Mouse (Mus musculus) gonadal fat pad, adult 2 months (tissue): ENCODE measurements at regions not wholly inside any gene's neighbourhood (a gene's known extent, or its start where the extent isn't known, plus 50 kb on each side); places are given as distances from the start of the nearest gene placed in this dataset.

ENCODE experiments used
- DNase-seq: peaks from one replicate; pipeline ENCODE4 v3.0.0-alpha.2; 2012; ENCODE audit warnings: low read depth

DNA sequence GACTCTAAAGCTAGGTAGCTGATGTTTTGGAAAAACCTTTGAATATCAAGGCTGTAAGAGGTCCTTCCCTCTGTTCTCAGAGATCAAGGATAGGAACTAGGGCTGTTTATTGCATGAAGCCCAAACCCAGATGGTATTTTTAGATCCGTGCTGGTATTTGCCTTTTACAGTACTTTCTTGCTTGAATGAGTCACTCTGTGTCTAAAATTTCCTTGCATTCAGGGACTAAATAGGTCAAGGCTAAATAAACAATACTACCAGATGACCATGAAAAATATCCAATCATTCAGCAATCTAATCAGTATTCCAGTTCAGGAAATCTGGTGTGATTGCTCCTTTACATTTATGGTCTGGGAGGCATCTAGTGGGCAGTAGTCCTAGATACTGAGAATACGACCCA is 243.6 kb downstream of the Btg1 start:
- no peak for DNase-seq

DNA sequence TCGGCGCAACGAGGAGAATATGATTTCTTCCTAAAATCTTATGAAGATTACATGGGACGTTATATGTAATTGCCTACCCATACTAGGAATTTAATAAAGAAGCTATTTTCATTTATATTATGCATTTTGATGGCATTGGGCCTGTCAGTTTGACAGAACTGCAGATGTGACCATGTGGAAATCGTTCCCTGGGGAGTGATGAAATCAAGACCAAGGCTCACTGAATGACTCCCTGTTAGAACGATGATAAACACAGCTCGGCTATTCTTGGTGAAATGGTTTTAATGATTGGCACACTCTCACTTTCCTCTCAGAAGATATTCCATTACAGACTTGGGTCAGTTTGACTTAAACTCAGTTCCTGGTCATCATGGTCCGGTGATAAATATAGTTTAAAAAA is 246.4 kb downstream of the Btg1 start:
- no peak for DNase-seq

DNA sequence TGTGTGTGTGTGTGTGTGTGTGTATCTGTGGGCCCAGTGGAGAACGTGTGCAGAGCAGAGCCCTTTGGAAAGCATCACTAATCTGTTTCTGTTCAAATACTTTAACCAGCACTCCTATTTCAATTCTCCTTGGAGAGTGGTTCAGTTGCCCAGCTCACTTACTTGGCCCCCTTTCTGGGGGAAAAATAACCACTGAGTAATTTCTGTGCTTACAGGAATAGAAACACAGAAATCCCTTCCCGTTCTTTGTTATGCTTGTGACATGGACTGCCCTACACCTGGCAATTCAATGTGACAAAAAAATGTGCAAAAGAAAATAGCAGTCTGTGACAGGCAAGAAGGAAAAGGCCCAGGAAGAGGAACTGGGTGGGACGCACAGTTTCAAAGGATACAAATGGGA is 249.7 kb downstream of the Btg1 start:
- DNase-seq: no peak

DNA sequence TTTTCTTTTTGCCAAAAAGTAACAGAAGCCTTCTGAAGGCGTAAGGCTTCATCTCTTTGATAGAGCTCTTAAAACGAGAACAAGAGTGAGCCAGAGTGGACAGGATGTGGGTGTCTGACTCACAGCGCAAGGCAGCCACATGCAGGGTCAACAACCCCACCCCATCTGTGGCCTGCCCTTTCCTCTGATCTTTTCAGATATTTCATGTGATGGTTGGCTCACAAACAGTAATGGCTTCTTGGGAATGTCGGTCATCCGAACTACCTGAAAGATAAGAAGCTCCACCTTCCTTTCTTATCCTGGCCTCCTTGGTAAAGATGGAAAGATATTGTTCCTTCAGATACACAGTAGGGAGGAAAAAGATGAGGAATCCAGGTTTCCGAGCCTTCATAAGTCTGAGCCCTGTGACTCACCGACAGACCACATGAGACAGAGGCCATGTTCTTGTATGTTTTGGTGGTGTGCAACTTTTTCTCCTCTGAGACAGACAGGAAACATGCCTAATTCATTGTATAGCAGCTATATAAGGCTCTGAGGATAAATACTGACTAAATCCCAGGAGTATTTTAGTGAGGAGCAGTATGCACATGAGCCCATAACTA is 254.9 kb downstream of the Btg1 start:
- no peak for DNase-seq

DNA sequence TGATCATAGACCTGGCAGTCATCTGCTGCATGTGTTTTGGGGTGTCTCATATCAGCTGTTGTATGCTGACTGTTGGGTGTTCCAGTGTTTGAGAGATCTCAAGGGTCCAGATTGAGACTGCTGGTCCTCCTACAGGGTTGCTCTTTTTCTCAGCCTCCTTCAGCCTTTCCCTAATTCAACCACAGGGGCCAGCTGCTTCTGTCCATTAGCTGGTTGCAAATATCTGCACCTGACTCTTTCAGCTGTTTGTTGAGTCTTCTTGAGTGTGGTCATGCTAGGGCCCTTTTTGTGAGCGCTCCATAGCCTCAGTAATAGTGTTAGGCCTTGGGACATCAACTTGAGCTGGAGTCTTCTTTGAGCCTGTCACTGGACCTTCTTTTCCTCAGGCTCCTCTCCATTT is 257.8 kb downstream of the Btg1 start:
- no peak for DNase-seq

DNA sequence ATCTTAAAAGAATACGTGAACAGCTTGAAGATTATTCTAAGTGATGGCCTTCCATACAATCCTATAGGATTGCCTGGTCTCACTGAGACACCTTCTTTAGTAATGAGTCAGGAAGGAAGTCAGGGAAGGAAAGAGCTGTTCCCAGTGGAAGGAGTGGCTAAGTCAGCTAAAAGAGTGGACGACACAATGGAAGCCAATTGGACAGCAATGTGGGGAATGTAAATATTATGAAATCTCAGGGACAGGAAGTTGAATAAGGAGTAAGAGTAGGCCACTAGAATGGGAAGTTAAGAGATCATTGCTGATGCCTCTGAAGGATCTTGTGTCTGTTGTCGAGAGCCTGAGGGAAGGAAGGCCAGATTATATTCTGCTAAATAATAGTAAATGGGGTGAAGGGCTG is 258.9 kb downstream of the Btg1 start:
- DNase-seq: no peak

DNA sequence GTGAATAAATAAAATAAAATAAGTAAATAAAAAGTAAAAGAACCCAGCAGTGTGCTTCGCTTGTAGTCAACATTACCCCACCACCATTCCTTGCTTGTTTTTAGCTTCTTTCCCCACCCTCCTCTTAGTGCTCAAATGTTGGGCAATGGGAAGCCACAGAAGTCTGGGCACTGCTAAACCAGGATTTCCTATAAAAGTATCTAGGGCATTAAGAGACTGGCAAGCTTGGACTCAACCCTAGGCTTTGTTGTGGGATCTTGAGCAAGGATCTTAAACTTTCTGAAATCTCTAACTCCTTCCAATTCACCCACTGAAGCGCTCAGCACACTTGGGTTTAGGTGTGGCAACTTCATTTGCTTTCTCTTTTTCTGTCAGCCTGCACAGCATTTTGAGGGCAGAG is 262.6 kb downstream of the Btg1 start:
- DNase-seq: peak; percentile 46

DNA sequence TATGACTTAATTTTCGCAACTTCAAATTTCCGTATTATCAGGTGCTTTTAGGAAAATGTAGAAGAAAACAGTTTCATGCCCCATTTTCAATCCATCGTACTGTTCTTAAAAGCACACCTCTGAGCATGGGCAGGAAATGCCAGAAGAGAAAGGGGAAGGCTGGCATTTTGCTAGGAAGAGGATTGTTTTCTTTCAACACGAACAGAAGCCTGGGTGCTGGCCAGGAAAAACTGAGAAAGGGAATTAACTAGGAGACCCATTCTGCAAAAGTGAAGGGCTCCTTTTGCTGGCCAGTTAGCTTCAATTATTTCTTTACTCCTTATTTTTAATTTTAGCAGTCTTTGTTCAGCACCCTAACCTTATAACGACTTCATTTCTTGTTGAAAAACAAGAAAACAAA is 264.0 kb downstream of the Btg1 start:
- no peak for DNase-seq

DNA sequence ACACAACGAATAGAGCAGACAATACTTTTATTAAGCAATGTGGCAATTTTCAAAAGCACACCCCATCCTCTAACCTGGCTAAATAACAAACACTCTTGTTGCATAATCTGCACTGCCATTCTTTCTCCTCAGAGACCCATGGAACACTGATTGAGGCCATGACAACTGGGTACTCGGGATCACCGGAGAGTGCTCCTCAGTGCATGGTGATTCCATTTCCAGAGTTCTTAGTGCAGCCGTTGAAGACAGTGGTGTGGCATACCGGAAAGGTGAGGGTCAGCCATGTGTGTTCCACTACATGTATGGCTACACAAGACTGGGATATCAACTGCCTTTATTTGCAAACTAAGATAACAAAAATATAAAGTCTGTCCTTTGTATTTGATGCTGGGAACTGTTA is 264.4 kb downstream of the Btg1 start:
- DNase-seq: no peak

DNA sequence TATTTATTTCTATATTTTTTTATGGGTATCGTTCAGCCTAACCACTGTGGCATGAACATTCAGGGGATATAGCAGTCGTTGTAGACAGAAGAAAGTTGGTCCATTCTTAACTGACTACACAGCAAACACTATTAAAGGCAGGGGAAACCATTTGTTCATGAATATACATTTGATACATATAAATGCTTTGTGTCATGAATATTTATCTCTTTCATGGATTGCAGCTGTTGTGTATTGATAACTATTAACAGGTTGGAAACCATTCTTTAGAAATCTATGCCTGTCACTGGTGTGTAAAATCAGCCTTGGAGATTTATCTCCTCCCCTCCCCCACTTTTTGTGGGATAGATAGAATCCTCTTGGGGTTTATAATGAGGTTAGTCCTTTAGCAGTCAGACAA is 264.9 kb downstream of the Btg1 start:
- DNase-seq: no peak

DNA sequence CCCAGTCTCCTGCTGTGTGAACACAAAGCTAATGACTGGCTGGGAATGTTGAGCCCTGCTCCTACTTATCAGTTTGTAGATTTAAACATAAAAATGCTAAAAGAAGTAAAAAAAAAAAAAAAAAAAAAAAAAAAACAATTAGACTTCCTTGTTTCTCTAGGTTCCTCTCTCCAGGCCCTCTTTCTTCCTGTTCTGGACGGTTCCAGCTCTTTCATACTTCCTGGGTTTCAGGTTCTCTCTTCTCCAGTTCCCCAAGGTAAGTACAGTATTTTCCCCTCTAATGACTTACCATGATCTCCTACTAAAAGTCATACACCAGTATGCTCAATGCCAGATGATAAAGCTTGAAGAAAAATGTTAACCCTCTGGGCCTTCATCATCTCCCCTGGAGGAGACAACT is 284.3 kb downstream of the Btg1 start:
- DNase-seq: no peak

DNA sequence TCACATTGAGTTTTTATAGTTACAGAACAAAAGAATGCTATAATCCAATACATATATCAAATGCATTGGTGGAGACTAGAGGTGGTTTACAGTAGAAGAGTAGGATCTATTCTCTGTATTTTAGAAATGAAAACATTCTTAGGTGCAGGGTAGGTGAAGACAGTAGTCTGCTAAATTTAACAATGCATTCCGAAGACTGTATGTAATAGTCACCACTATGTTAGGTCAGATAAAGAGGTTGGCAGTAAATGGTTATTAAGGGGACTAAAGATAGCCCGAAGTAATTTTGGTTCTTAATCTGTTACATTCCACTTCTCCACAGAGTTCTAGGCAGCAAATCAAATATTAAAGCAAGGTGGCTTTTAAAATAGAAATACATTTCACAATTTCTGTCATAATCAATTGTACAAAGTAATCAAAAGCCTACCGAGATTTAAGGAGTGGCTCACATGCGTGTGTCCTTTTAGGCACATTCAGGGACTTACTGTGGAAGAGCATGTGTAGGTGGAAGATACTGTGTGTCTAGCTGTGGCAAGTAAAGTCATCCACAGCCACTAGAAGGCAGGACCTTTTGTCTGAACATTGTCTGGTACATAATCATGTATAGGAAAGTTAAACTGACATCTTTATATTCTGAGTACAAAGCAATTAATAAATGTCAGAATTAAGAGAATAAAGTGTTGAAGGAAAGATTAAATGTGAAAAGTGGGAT is 288.4 kb downstream of the Btg1 start:
- peak; percentile 24 for DNase-seq

DNA sequence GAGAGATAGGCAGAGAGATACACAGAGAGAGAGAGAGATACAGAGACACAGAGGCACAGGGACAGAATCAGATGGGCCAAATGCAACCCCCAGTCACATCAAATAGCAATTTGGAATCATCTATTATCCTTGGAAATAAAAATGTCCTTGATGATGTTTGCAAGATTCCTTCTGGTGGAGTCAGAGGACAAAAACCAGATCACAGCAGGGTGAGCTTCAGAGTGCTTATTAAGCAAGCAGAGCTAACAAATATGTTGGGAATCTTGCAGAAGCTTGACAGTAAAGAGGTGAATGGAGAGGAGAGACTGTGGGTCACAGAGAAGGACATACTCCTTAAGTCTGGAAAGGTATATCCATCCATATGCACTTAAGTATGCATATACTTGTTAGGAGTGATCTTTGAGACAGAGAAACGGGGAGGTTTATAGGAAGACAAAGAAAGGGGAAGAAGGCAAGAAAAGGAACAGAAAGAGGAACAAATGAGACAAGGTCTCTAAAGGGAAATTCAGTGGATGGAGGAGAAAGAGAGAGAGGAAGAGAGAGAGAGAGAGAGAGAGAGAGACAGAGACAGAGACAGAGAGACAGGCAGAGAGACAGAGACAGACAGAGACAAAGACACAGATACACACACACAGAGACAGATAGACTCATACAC is 293.0 kb downstream of the Btg1 start:
- no peak for DNase-seq

DNA sequence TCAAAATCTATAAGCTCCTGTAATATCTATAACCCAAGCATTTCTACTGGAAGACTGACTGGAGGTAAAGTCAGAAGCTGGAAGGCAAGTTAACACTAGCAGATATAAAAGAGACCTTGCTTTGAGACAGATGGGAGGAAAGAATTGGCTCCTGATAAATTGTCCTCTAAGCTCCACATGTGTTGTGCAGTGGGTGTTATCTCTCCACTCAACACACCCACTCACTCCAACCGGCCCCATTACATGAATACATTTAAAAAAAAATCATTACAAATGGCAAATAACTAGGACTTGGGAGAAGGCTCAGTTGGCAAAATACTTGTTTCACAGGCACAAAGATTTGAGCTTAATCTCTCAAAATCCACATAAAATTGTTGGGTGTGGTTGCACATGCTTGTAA is 304.4 kb downstream of the Btg1 start:
- no peak for DNase-seq

DNA sequence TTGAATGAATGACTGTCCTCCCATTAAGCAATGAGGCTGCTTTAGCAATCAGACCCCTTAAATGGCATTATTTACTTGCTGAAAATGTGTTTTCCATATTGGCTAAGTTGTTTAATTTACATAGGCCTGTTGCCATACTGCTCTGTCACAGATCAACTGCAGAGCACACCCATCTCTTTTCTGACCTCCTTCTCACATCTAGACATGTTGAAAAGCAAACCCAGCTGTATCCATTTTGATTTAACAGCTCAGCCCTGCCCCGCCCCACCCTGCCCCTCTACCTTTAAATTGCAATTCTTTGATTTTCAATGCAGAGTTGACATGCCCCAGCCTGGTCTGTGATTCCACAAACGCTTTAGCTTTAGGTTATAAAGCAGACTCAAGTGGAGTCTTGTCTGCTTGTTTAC is 307.5 kb downstream of the Btg1 start:
- no peak for DNase-seq

DNA sequence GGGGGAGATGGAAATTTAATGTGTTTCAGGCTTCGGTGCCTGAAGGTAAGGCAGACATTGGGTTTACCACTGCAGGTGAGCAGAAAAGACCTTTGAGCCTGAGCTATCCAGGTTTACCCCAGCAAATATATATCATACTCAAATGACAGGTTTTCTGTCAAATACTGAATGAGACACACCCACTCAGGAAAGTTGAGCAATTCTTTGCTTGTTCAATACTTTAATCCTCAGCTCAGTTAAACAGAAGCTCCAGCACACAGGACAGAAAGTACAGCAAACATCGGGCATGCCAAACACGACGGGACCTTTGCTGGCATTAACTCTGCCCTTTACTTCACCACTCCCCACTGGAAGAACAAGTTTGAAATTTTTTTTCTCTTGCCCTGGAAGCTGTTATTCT is 307.9 kb downstream of the Btg1 start:
- peak; percentile 99 for DNase-seq

DNA sequence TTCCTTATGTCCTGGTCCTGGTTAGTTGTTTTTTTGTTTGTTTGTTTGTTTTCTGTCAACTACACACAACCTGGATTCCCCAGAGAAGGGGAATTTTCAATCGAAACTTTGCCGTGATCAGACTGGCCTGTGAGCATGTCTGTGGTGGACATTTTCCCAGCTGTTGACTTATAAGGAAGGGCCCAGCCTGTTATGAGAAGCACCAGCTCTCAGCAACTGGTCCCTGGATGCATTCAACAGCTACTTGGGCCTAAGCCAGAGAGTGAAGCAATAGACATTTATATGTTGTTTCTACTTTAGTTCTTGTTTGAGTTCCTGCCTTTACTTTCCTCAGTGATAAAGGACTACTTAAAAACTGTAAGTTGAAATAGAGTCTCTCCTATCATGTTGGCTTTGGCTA is 309.0 kb downstream of the Btg1 start:
- DNase-seq: peak; percentile 28

DNA sequence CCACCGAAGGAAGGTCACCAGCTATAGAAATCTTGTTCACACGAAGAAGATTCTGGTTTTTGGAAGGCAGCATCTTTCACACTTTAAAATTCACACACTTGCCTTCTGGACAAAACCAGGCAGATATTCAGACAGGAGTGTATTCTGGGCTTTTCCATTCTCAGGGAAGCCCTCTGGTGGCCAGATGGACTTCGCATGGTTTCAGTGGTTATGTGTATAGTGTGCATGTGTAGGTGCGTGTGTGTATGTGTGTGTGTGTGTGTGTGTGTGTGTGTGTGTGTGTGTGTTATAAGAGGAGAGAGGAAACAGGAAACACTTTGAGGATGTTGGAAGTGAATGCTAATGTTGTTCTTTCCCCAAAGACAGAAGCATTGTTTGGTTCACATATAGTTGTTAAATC is 317.9 kb downstream of the Btg1 start:
- no peak for DNase-seq

DNA sequence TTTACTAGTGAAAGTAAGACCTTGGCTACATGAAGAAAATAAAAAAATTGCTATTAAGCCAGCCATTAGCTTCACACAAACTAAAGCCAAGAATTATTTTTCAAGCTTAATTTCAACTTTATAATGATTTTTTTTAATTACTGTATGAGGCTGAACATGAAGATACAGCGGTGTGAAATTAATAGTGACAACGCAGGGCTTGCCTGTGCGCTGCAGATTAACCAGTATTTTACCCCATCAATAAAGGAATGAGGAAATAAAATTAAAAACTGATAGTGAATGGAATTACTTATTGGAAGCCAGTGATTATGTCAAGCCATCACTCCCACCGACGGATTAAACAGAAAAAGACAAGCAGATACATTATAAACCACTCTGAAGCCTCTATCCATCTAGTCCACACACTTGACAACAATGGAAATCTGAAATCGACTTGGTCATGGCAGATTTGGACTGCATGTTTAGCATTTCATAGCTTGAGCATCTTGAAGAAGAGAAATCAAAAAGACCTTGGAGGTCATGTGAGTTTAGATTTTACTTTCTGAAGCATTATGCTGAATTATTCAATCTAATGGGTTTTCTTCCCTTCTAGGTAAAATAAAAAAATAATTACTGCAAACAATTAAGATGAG is 324.2 kb downstream of the Btg1 start:
- no peak for DNase-seq

DNA sequence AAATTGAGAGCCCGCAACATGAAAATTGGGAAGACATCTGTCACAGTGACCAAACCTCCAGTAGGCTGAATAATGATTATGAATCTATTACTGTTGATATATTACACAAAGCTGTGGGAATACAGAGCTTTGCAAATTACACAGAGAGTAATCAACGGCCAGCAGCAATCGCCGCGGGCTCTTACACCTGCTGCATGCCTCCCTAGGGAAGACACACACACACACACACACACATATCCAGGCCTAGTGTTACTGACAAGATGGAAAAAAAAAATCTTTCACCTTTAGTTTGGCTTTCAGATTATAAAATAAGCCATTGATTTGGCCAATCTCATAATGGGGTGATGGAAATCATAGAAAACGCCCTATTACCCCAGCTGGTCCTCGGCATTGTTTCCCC is 327.4 kb downstream of the Btg1 start:
- DNase-seq: no peak

DNA sequence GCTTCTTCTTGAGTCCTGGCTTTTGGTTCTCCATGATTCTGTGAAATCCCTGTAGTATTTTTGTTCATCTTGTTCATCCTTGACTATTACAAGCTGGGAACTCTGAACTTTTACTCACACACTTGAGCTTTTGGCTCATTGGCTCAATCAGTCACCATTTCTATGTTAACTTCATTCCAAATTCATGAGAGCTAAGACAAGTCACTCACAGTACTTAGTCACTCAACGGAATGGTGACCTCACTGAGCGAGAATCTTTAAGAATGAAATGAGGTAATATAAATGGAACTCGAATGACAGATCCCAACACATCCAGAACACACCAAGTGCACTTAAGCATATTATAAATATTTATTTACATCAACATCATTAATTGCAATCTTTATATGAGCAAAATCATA is 331.2 kb downstream of the Btg1 start:
- no peak for DNase-seq

DNA sequence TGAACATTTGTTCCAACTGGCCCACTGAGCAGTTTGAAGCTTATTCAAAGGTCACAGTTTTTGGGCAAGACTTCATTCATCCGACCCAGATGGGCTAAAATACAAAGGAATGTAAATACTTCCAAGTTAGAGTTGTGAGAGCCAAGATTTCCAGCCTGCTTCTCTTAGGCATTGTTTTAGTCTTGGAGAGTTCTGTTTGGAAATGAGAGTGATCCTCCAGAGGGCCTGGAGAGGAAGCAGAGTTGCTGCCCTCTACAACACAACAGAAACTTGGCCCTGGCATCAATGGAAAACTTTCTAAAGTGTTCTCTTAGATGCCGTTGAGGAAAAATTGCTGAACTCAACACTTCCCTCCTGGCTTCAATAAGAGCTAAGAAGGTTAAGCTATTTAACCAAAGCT is 332.1 kb downstream of the Btg1 start:
- no peak for DNase-seq
